In genomic region chr12:48559690-48560089, GRCm38 (mm10) we compare ENCODE assay signal across 8 mouse cellular contexts.
A peak's percentile ranks its signal among the peaks of the same experiment; 100 is the strongest.
DNase-seq lines count a peak whose midpoint lies in the region; ATAC-seq lines count a peak whose summit lies in the region.
"Not testable (repeated sequence)": the region's sequence is repeated elsewhere in the genome, so short reads cannot be mapped to it uniquely, and the experiment has no call there.

No protein-coding gene starts in this region.

- DNase-seq in adrenal gland, adult (ENCODE audit: inconsistent age in 2 of 2, low spot score in 1 of 2), result peak; percentile 21 to 51
- DNase-seq in cerebellum, adult 18-20 months, result peak; percentile 11 to 29
- peak; percentile 12 to 16 for DNase-seq in cerebellum, postnatal 36 days
- peak; percentile 2 to 9 for DNase-seq in heart, postnatal 10 days
- DNase-seq in kidney, postnatal 10 days, result peak; percentile 8
- peak; percentile 42 for DNase-seq in testis, postnatal 10 days (ENCODE audit: low spot score)
- DNase-seq in urinary bladder, postnatal 25 days (ENCODE audit: low spot score), result peak; percentile 3

- peak; percentile 47; the same call in 1 of the 2 replicates for ATAC-seq in megakaryocyte-erythroid progenitor cell, adult 5-6 weeks (replicated peaks; ENCODE audit: low FRiP score, low TSS enrichment, poor library complexity, severe bottlenecking)

- intact Hi-C loops in heart, postnatal 10 days (cut with DNase I), result not testable (repeated sequence)

Comparison
In these comparisons a context has a peak if more than half of its experiments do, and no peak if none do; other contexts are left out.
1. Peak in every context shown above with its lines: DNase-seq and ATAC-seq.